In genomic region chr7:98843649-98844048, GRCm38 (mm10) we compare ENCODE assay signal across 15 mouse cellular contexts. TPM values are rescaled to one million over a fixed set of nuclear protein-coding genes. Genes with fewer than 3 reads are reported as not detected.
DNase-seq lines count a peak whose midpoint lies in the region; ATAC-seq and TF ChIP-seq lines count a peak whose summit lies in the region.
"Had no signal": no experiment of that assay in that cellular context is flagged by ENCODE, and none has a peak within 500 bp of the region (broad histone marks: within the 10 kb centered on the region; RNA-seq: fewer than 3 reads in every experiment).

No protein-coding gene starts in this region.

- peaks cover 20% of the 10 kb centered on the region for H3K4me1 ChIP-seq in forebrain, embryonic 12.5 days
- H3K4me1 ChIP-seq in forebrain, embryonic 15.5 days, result peaks cover 10% of the 10 kb centered on the region
- H3K4me1 ChIP-seq in kidney, postnatal 0 days (replicated peaks; ENCODE audit: insufficient read depth, low read length), result peaks cover 8% of the 10 kb centered on the region
- H3K4me1 ChIP-seq in embryonic facial prominence, embryonic 12.5 days, result peaks cover 52% of the 10 kb centered on the region
- H3K4me1 ChIP-seq in midbrain, embryonic 15.5 days, result peaks cover 13% of the 10 kb centered on the region
- H3K4me1 ChIP-seq in intestine, embryonic 16.5 days (ENCODE audit: control insufficient read depth, insufficient read depth, low read length), result peaks cover 23% of the 10 kb centered on the region

- no peak overlapping the region for H3K27ac ChIP-seq in forebrain, embryonic 12.5 days
- no peak overlapping the region for H3K27ac ChIP-seq in forebrain, embryonic 15.5 days (replicated peaks)
- H3K27ac ChIP-seq in kidney, postnatal 0 days, result no peak overlapping the region
- H3K27ac ChIP-seq in embryonic facial prominence, embryonic 12.5 days, result 0 out of 2 replicates have a peak overlapping the region, but pooled peaks have one; percentile 4
- H3K27ac ChIP-seq in midbrain, embryonic 15.5 days, result no peak overlapping the region
- H3K27ac ChIP-seq in intestine, embryonic 16.5 days (ENCODE audit: low read length), result no peak overlapping the region
- H3K27ac ChIP-seq: heart, embryonic 15.5 days had no signal

- H3K9ac ChIP-seq in forebrain, embryonic 12.5 days, result no peak overlapping the region
- H3K9ac ChIP-seq in forebrain, embryonic 15.5 days (replicated peaks), result no peak overlapping the region
- H3K9ac ChIP-seq in kidney, postnatal 0 days (ENCODE audit: low read depth, low read length), result no peak overlapping the region
- H3K9ac ChIP-seq in embryonic facial prominence, embryonic 12.5 days, result no peak overlapping the region
- no peak overlapping the region for H3K9ac ChIP-seq in midbrain, embryonic 15.5 days
- H3K9ac ChIP-seq in intestine, embryonic 16.5 days (ENCODE audit: low read depth, low read length), result no peak overlapping the region
- H3K9ac ChIP-seq: heart, embryonic 15.5 days had no signal

- DNase-seq in kidney, postnatal 0 days (ENCODE audit: low spot score), result peak; percentile 51
- no peak for DNase-seq in kidney, postnatal 25 days
- DNase-seq: adrenal gland, adult 8-10 months; gastrocnemius, postnatal 25 days; lung, postnatal 4 days; right cerebral cortex, adult 18-20 months; thymus, adult 18-20 months had no signal

- no peaks in the 10 kb centered on the region for H3K36me3 ChIP-seq in forebrain, embryonic 12.5 days (replicated peaks)
- no peaks in the 10 kb centered on the region for H3K36me3 ChIP-seq in forebrain, embryonic 15.5 days
- no peaks in the 10 kb centered on the region for H3K36me3 ChIP-seq in kidney, postnatal 0 days (ENCODE audit: insufficient read depth, low read length)
- peaks cover 7% of the 10 kb centered on the region; the same call in 1 of the 2 replicates for H3K36me3 ChIP-seq in embryonic facial prominence, embryonic 12.5 days
- H3K36me3 ChIP-seq in midbrain, embryonic 15.5 days (replicated peaks), result no peaks in the 10 kb centered on the region
- H3K36me3 ChIP-seq in intestine, embryonic 16.5 days (ENCODE audit: control insufficient read depth, insufficient read depth, low read length), result no peaks in the 10 kb centered on the region
- H3K36me3 ChIP-seq: heart, embryonic 15.5 days had no signal

- no peak overlapping the region for H3K4me3 ChIP-seq in forebrain, embryonic 12.5 days (replicated peaks)
- no peak overlapping the region for H3K4me3 ChIP-seq in forebrain, embryonic 15.5 days
- H3K4me3 ChIP-seq in kidney, postnatal 0 days (replicated peaks; ENCODE audit: low read depth, low read length), result no peak overlapping the region
- no peak overlapping the region for H3K4me3 ChIP-seq in embryonic facial prominence, embryonic 12.5 days
- H3K4me3 ChIP-seq in midbrain, embryonic 15.5 days, result no peak overlapping the region
- no peak overlapping the region for H3K4me3 ChIP-seq in intestine, embryonic 16.5 days (ENCODE audit: low read length)
- H3K4me3 ChIP-seq: heart, embryonic 15.5 days had no signal

- H3K27me3 ChIP-seq in forebrain, embryonic 12.5 days, result peaks cover 50% of the 10 kb centered on the region
- peaks cover 30% of the 10 kb centered on the region for H3K27me3 ChIP-seq in forebrain, embryonic 15.5 days
- 0 out of 2 replicates have a peak, but pooled peaks cover 5% of the 10 kb centered on the region for H3K27me3 ChIP-seq in kidney, postnatal 0 days (ENCODE audit: insufficient read depth, low read length)
- H3K27me3 ChIP-seq in embryonic facial prominence, embryonic 12.5 days, result peaks cover 52% of the 10 kb centered on the region
- H3K27me3 ChIP-seq in midbrain, embryonic 15.5 days (replicated peaks), result peaks cover 30% of the 10 kb centered on the region
- H3K27me3 ChIP-seq in intestine, embryonic 16.5 days (replicated peaks; ENCODE audit: control insufficient read depth, insufficient read depth, low read length), result peaks cover 3% of the 10 kb centered on the region; the same call in 1 of the 2 replicates

- no peak for TF ChIP-seq CTCF in kidney, postnatal 0 days (IDR thresholded peaks at IDR 0.05; ENCODE audit: low read depth)

- ATAC-seq in forebrain, embryonic 12.5 days (ENCODE audit: low FRiP score), result peak; percentile 36; the same call in 1 of the 2 replicates
- no peak for ATAC-seq in forebrain, embryonic 15.5 days (replicated peaks)
- no peak for ATAC-seq in kidney, postnatal 0 days (replicated peaks; ENCODE audit: low FRiP score, low read depth)
- ATAC-seq in embryonic facial prominence, embryonic 12.5 days (ENCODE audit: insufficient number of reproducible peaks, insufficient read depth, low FRiP score, low TSS enrichment), result peak; percentile 17; the same call in 1 of the 2 replicates
- ATAC-seq in midbrain, embryonic 15.5 days (replicated peaks), result peak; percentile 22; the same call in 1 of the 2 replicates
- no peak for ATAC-seq in megakaryocyte, adult 5-6 weeks (ENCODE audit: poor library complexity, severe bottlenecking)
- ATAC-seq in intestine, embryonic 16.5 days, result no peak

- H3K9me3 ChIP-seq in forebrain, embryonic 12.5 days, result no peaks in the 10 kb centered on the region
- no peaks in the 10 kb centered on the region for H3K9me3 ChIP-seq in forebrain, embryonic 15.5 days
- no peaks in the 10 kb centered on the region for H3K9me3 ChIP-seq in kidney, postnatal 0 days (replicated peaks; ENCODE audit: low read length)
- no peaks in the 10 kb centered on the region for H3K9me3 ChIP-seq in embryonic facial prominence, embryonic 12.5 days
- no peaks in the 10 kb centered on the region for H3K9me3 ChIP-seq in midbrain, embryonic 15.5 days
- H3K9me3 ChIP-seq in intestine, embryonic 16.5 days (ENCODE audit: control insufficient read depth, low read length), result no peaks in the 10 kb centered on the region
- H3K9me3 ChIP-seq: heart, embryonic 15.5 days had no signal

- 25% methylated on average over 7 of the region's 7 CpGs for WGBS in forebrain, embryonic 12.5 days
- 25% methylated on average over 7 of the region's 7 CpGs for WGBS in forebrain, embryonic 15.5 days
- WGBS in kidney, postnatal 0 days, result 26% methylated on average over 7 of the region's 7 CpGs
- 8% methylated on average over 7 of the region's 7 CpGs for WGBS in embryonic facial prominence, embryonic 12.5 days
- WGBS in midbrain, embryonic 15.5 days, result 21% methylated on average over 7 of the region's 7 CpGs
- WGBS in intestine, embryonic 16.5 days, result 47% methylated on average over 7 of the region's 7 CpGs

- no peak overlapping the region for H3K4me2 ChIP-seq in forebrain, embryonic 12.5 days
- H3K4me2 ChIP-seq in forebrain, embryonic 15.5 days (replicated peaks), result no peak overlapping the region
- no peak overlapping the region for H3K4me2 ChIP-seq in kidney, postnatal 0 days (ENCODE audit: low read length)
- H3K4me2 ChIP-seq in embryonic facial prominence, embryonic 12.5 days (replicated peaks), result peak overlapping the region; percentile 28
- H3K4me2 ChIP-seq in midbrain, embryonic 15.5 days, result no peak overlapping the region
- no peak overlapping the region for H3K4me2 ChIP-seq in intestine, embryonic 16.5 days (ENCODE audit: low read depth, low read length)
- H3K4me2 ChIP-seq: heart, embryonic 15.5 days had no signal

RNA-seq across cellular contexts. Expression of gene Wnt11, which starts 8.7 kb away (rescaled TPM):
- polyA plus RNA-seq in forebrain, embryonic 12.5 days (2016; fragmentation: Nextera tagmentation; extraction: Ambion mirVana), result 1.7 and 2.6 TPM in 2 replicates
- polyA plus RNA-seq in forebrain, embryonic 15.5 days (2015; fragmentation: Nextera tagmentation; extraction: Ambion mirVana), result 0.43 and 0.53 TPM in 2 replicates
- polyA plus RNA-seq in kidney, postnatal 0 days (2015; fragmentation: Nextera tagmentation; extraction: Ambion mirVana), result 41.5 and 46.9 TPM in 2 replicates
- 24.3 and 25.7 TPM in 2 replicates for polyA plus RNA-seq in embryonic facial prominence, embryonic 12.5 days (2016; fragmentation: Nextera tagmentation; extraction: Ambion mirVana)
- polyA plus RNA-seq in midbrain, embryonic 15.5 days (2015; fragmentation: Nextera tagmentation; extraction: Ambion mirVana), result 0.99 and 1.0 TPM in 2 replicates
- 0.05 TPM in 1 of 2 replicates, not detected in the other for total RNA-seq in megakaryocyte, adult 5-6 weeks (2015)
- 0.15 TPM in 1 of 2 replicates, not detected in the other for total RNA-seq in megakaryocyte, adult 5-6 weeks (2017)
- 1.8 and 2.0 TPM in 2 replicates for polyA plus RNA-seq in intestine, embryonic 16.5 days (2015; fragmentation: Nextera tagmentation; extraction: Ambion mirVana)
- total RNA-seq: common myeloid progenitor, adult 5-6 weeks had no signal

Comparison
In these comparisons a context has a peak if more than half of its experiments do, and no peak if none do; other contexts are left out.
1. ATAC-seq: peak in forebrain, embryonic 12.5 days (single experiment), embryonic facial prominence, embryonic 12.5 days (single experiment) and midbrain, embryonic 15.5 days (single experiment); none in forebrain, embryonic 15.5 days (single experiment), kidney, postnatal 0 days (single experiment), megakaryocyte, adult 5-6 weeks (single experiment) and intestine, embryonic 16.5 days (single experiment).